Mouse (Mus musculus): ENCODE data around the gene Car9. TPM values are rescaled to one million over a fixed set of nuclear protein-coding genes. Genes with fewer than 3 reads are reported as not detected.
"Not testable (repeated sequence)": the region's sequence is repeated elsewhere in the genome, so short reads cannot be mapped to it uniquely, and the experiment has no call there.

Car9 gene
- polyA plus RNA-seq, 1 experiment = 2.9 TPM

- Histone ChIP-seq H3K36me3 (ENCODE audit: control insufficient read depth, insufficient read depth, low read length) (no peaks in the 10 kb centered on the region), H3K4me3 (ENCODE audit: control insufficient read depth, insufficient read depth, low read length) (peak overlapping the region; percentile 77), H3K4me1 (replicated peaks; ENCODE audit: control insufficient read depth, insufficient read depth, low read length) (peaks cover 23% of the 10 kb centered on the region), H3K27me3 (ENCODE audit: control insufficient read depth, insufficient read depth, low read length) (no peaks in the 10 kb centered on the region), H3K27ac (ENCODE audit: control insufficient read depth, insufficient read depth, low read length) (peak overlapping the region; percentile 90)
- TF ChIP-seq CTCF (IDR thresholded peaks at IDR 0.05; ENCODE audit: borderline replicate concordance, control insufficient read depth, extremely low read depth, insufficient read depth, low read length, poor library complexity) (no peak), POLR2A (IDR thresholded peaks at IDR 0.05; ENCODE audit: control insufficient read depth, extremely low read depth, insufficient read depth, low read length, poor library complexity) (no peak)
- 8% methylated on average over 7 of the region's 7 CpGs for WGBS
- DNase-seq = peak; percentile 75
Observed at GRCm38 (mm10) chr4:43481894-43482456, 24.8 kb upstream of the Car9 start.

- peak overlapping the region; percentile 90 for H3K27ac ChIP-seq (ENCODE audit: control insufficient read depth, insufficient read depth, low read length)
- WGBS = 29% methylated on average over 10 of the region's 10 CpGs
- peak; percentile 38 for DNase-seq
- peak overlapping the region; percentile 77 for H3K4me3 ChIP-seq (ENCODE audit: control insufficient read depth, insufficient read depth, low read length)
- H3K27me3 ChIP-seq (ENCODE audit: control insufficient read depth, insufficient read depth, low read length) = no peaks in the 10 kb centered on the region
- H3K36me3 ChIP-seq (ENCODE audit: control insufficient read depth, insufficient read depth, low read length) = no peaks in the 10 kb centered on the region
- peaks cover 23% of the 10 kb centered on the region for H3K4me1 ChIP-seq (replicated peaks; ENCODE audit: control insufficient read depth, insufficient read depth, low read length)
- TF ChIP-seq POLR2A (IDR thresholded peaks at IDR 0.05; ENCODE audit: control insufficient read depth, extremely low read depth, insufficient read depth, low read length, poor library complexity) = no peak
- TF ChIP-seq CTCF (IDR thresholded peaks at IDR 0.05; ENCODE audit: borderline replicate concordance, control insufficient read depth, extremely low read depth, insufficient read depth, low read length, poor library complexity) = no peak
Observed at GRCm38 (mm10) chr4:43482591-43482990, 24.2 kb upstream of the Car9 start.

- 7% methylated on average over 12 of the region's 12 CpGs for WGBS
- Histone ChIP-seq H3K36me3 (ENCODE audit: control insufficient read depth, insufficient read depth, low read length) (no peaks in the 10 kb centered on the region), H3K4me1 (replicated peaks; ENCODE audit: control insufficient read depth, insufficient read depth, low read length) (peaks cover 21% of the 10 kb centered on the region), H3K4me3 (ENCODE audit: control insufficient read depth, insufficient read depth, low read length) (peak within 1 kb of the TSS; percentile 77), H3K27me3 (ENCODE audit: control insufficient read depth, insufficient read depth, low read length) (no peaks in the 10 kb centered on the region), H3K27ac (ENCODE audit: control insufficient read depth, insufficient read depth, low read length) (peak within 1 kb of the TSS; percentile 90)
- TF ChIP-seq POLR2A (IDR thresholded peaks at IDR 0.05; ENCODE audit: control insufficient read depth, extremely low read depth, insufficient read depth, low read length, poor library complexity) (peak; percentile 75), CTCF (IDR thresholded peaks at IDR 0.05; ENCODE audit: borderline replicate concordance, control insufficient read depth, extremely low read depth, insufficient read depth, low read length, poor library complexity) (no peak)
- peak; percentile 82 for DNase-seq
Observed at GRCm38 (mm10) chr4:43483535-43484091, 23.2 kb upstream of the Car9 start, which contains the start of gene Sit1. Gene Sit1, minus strand, starts transcription at chr4:43483734.

DNA sequence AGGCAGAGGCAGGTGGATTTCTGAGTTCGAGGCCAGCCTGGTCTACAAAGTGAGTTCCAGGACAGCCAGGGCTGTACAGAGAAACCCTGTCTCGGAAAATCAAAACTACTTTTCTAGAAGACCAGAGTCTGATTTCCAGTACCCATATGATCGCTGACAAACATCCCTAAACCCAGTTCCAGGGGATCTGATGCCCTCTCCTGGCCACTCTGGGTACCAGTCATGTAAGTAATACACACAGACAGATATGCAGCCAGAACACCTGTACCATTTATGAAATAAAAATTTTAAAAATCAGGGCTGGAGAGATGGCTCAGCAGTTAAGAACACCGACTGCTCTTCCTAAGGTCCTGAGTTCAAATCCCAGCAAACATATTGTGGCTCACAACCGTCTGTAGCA lies 21.1 kb upstream of the Car9 start:
- H3K27ac ChIP-seq (ENCODE audit: control insufficient read depth, insufficient read depth, low read length); H3K27me3 ChIP-seq (ENCODE audit: control insufficient read depth, insufficient read depth, low read length); H3K36me3 ChIP-seq (ENCODE audit: control insufficient read depth, insufficient read depth, low read length); DNase-seq; H3K4me3 ChIP-seq (ENCODE audit: control insufficient read depth, insufficient read depth, low read length): not testable (repeated sequence)
- H3K4me1 ChIP-seq (replicated peaks; ENCODE audit: control insufficient read depth, insufficient read depth, low read length) = peaks cover 13% of the 10 kb centered on the region
- WGBS = 96% methylated on average over 5 of the region's 5 CpGs

DNA sequence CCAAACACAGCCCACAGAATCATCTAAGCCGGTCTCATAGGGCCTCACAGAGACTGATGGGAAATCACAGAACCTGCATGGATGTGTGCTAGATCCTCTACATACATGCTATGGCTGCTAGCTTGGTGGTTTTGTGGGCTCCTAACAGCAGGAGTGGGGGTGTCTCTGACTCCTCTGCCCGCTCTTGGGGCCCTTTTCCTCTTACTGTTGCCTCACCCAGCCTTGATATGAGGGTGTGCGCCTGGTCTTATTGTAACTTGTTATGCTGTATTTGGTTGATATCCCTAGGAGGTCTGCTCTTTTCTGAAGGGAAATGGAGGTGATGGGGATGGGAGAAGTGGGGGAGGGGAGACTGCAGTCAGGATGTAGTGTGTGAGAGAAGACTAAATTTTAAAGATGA lies 17.2 kb upstream of the Car9 start:
- Histone ChIP-seq H3K36me3 (ENCODE audit: control insufficient read depth, insufficient read depth, low read length) (no peaks in the 10 kb centered on the region), H3K4me1 (replicated peaks; ENCODE audit: control insufficient read depth, insufficient read depth, low read length) (peaks cover 5% of the 10 kb centered on the region; the same call in 1 of the 2 replicates), H3K4me3 (ENCODE audit: control insufficient read depth, insufficient read depth, low read length) (no peak overlapping the region), H3K27ac (ENCODE audit: control insufficient read depth, insufficient read depth, low read length) (no peak overlapping the region), H3K27me3 (ENCODE audit: control insufficient read depth, insufficient read depth, low read length) (no peaks in the 10 kb centered on the region)
- DNase-seq = no peak
- 98% methylated on average over 3 of the region's 3 CpGs for WGBS
- TF ChIP-seq CTCF (IDR thresholded peaks at IDR 0.05; ENCODE audit: borderline replicate concordance, control insufficient read depth, extremely low read depth, insufficient read depth, low read length, poor library complexity) (no peak), POLR2A (IDR thresholded peaks at IDR 0.05; ENCODE audit: control insufficient read depth, extremely low read depth, insufficient read depth, low read length, poor library complexity) (no peak)

DNA sequence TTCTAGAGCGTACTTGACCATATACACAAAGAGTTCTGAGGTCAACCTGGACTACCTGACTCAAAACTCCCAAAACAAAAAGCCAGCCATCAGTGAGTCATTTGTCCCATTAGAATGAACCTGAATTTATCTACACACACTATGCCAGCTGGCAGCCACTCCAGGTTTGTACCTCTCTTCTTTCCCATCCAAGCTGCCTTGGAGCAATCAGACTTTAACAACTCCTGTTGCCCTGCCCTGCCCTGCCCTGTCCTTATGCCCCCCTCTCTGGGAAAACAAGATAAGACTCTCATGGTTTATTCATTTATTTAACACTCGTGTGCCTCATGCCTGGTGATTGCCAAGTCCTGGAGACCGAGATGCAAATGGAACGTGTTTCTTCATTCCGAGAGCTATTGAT lies 16.0 kb upstream of the Car9 start:
- 98% methylated on average over 5 of the region's 5 CpGs for WGBS
- H3K27ac ChIP-seq (ENCODE audit: control insufficient read depth, insufficient read depth, low read length) = no peak overlapping the region
- no peaks in the 10 kb centered on the region for H3K36me3 ChIP-seq (ENCODE audit: control insufficient read depth, insufficient read depth, low read length)
- TF ChIP-seq POLR2A (IDR thresholded peaks at IDR 0.05; ENCODE audit: control insufficient read depth, extremely low read depth, insufficient read depth, low read length, poor library complexity) = no peak
- TF ChIP-seq CTCF (IDR thresholded peaks at IDR 0.05; ENCODE audit: borderline replicate concordance, control insufficient read depth, extremely low read depth, insufficient read depth, low read length, poor library complexity) = no peak
- no peak overlapping the region for H3K4me3 ChIP-seq (ENCODE audit: control insufficient read depth, insufficient read depth, low read length)
- no peaks in the 10 kb centered on the region for H3K27me3 ChIP-seq (ENCODE audit: control insufficient read depth, insufficient read depth, low read length)
- DNase-seq = no peak
- H3K4me1 ChIP-seq (replicated peaks; ENCODE audit: control insufficient read depth, insufficient read depth, low read length) = peaks cover 12% of the 10 kb centered on the region

Data from thymus, adult 2 months (tissue).